Mouse (Mus musculus) T-helper 1 cell (primary cell): Measurements from ENCODE around the gene Sarm1.

ENCODE experiments used
- in situ Hi-C: fragments of 300-600 bp; cut with MboI, MseI; formaldehyde crosslinking; loops from one replicate; pipeline ENCODE4 v1.15.1; 2025; ENCODE audit warnings: high pct_unique_total_duplicates

Sarm1 gene

GRCm38 (mm10) chr11:78512025-78512957 lies 14.7 kb upstream of the Sarm1 start, which contains the start of the genes Tmem199 and Poldip2:
Gene Tmem199, minus strand, starts transcription at chr11:78512172.
Gene Poldip2, plus strand, starts transcription at chr11:78512193.
- in situ Hi-C loops, result no loop called here

- in situ Hi-C loops, result loop anchor here (10.0 kb wide), 1 partner anchor 1456 kb away; the partner anchor contains the start of gene Utp6
Measured at GRCm38 (mm10) chr11:78509148-78509547, 11.6 kb upstream of the Sarm1 start.

GRCm38 (mm10) chr11:78505430-78505829 lies 7.9 kb upstream of the Sarm1 start:
- in situ Hi-C loops, result loop anchor here (10.0 kb wide), 1 partner anchor 1459 kb away; the partner anchor contains the start of gene Utp6

- in situ Hi-C loops, result loop anchor here (10.0 kb wide), 1 partner anchor 1462 kb away; the partner anchor contains the start of gene Utp6
Measured at GRCm38 (mm10) chr11:78502909-78503650, 5.5 kb upstream of the Sarm1 start, which contains the start of gene Sebox. Gene Sebox, plus strand, starts transcription at chr11:78503447.

- in situ Hi-C loops, result loop anchor here (10.0 kb wide), 1 partner anchor 1463 kb away; the partner anchor contains the start of gene Utp6
Measured at GRCm38 (mm10) chr11:78501529-78501928, 4.0 kb upstream of the Sarm1 start.

GRCm38 (mm10) chr11:78500623-78501202 lies 3.2 kb upstream of the Sarm1 start:
- in situ Hi-C loops, result loop anchor here (10.0 kb wide), 1 partner anchor 1464 kb away; the partner anchor contains the start of gene Utp6

GRCm38 (mm10) chr11:78499543-78499942 lies 2.0 kb upstream of the Sarm1 start:
- in situ Hi-C loops, result no loop called here

- in situ Hi-C loops, result no loop called here
Measured at GRCm38 (mm10) chr11:78499004-78499403, 1.4 kb upstream of the Sarm1 start, which contains the start of gene Vtn. Gene Vtn, plus strand, starts transcription at chr11:78499091.

- in situ Hi-C loops, result no loop called here
Measured at GRCm38 (mm10) chr11:78497071-78497541, 448 bp downstream of the Sarm1 start.

GRCm38 (mm10) chr11:78495904-78496303 lies 1.6 kb downstream of the Sarm1 start:
- in situ Hi-C loops, result no loop called here

GRCm38 (mm10) chr11:78490781-78491241 lies 6.7 kb downstream of the Sarm1 start:
- in situ Hi-C loops, result no loop called here

GRCm38 (mm10) chr11:78488168-78488567 lies 9.4 kb downstream of the Sarm1 start:
- in situ Hi-C loops, result no loop called here

GRCm38 (mm10) chr11:78483639-78484038 lies 13.9 kb downstream of the Sarm1 start:
- in situ Hi-C loops, result no loop called here

- in situ Hi-C loops, result no loop called here
Measured at GRCm38 (mm10) chr11:78475289-78475688, 22.3 kb downstream of the Sarm1 start.

GRCm38 (mm10) chr11:78471326-78472103 lies 26.0 kb downstream of the Sarm1 start:
- in situ Hi-C loops, result no loop called here

- in situ Hi-C loops, result no loop called here
Measured at GRCm38 (mm10) chr11:78467932-78468331, 29.6 kb downstream of the Sarm1 start.

GRCm38 (mm10) chr11:78467515-78467914 lies 30.0 kb downstream of the Sarm1 start:
- in situ Hi-C loops, result no loop called here

GRCm38 (mm10) chr11:78466242-78466912 lies 31.2 kb downstream of the Sarm1 start:
- in situ Hi-C loops, result no loop called here

- in situ Hi-C loops, result no loop called here
Measured at GRCm38 (mm10) chr11:78465568-78466180, 31.9 kb downstream of the Sarm1 start, which contains the start of gene Slc46a1. Gene Slc46a1, plus strand, starts transcription at chr11:78465697.
